In genomic region chr11:115634109-115634508, GRCm38 (mm10) we compare ENCODE assay signal across 19 mouse cellular contexts. TPM values are rescaled to one million over a fixed set of nuclear protein-coding genes. Genes with fewer than 3 reads are reported as not detected.
DNase-seq lines count a peak whose midpoint lies in the region; ATAC-seq and TF ChIP-seq lines count a peak whose summit lies in the region.
"Had no signal": no experiment of that assay in that cellular context is flagged by ENCODE, and none has a peak within 500 bp of the region (broad histone marks: within the 10 kb centered on the region; RNA-seq: fewer than 3 reads in every experiment).

No protein-coding gene starts in this region.

- peak overlapping the region; percentile 97 for H3K27ac ChIP-seq in CH12.LX (ENCODE audit: insufficient read depth, low read depth)
- H3K27ac ChIP-seq in embryonic facial prominence, embryonic 14.5 days (replicated peaks; ENCODE audit: low read depth, low read length): no peak overlapping the region
- H3K27ac ChIP-seq: kidney, embryonic 15.5 days; layer of hippocampus, adult 2 months; lung, embryonic 15.5 days; midbrain, embryonic 12.5 days had no signal

- peak overlapping the region; percentile 30; the same call in 1 of the 2 replicates for H3K9ac ChIP-seq in CH12.LX (ENCODE audit: insufficient read depth, low read depth)
- H3K9ac ChIP-seq in embryonic facial prominence, embryonic 14.5 days (ENCODE audit: low read depth, low read length): no peak overlapping the region
- H3K9ac ChIP-seq: kidney, embryonic 15.5 days; lung, embryonic 15.5 days; midbrain, embryonic 12.5 days had no signal

- in situ Hi-C loops in CH12.LX (cut with MboI; ENCODE audit: low pct_ligation_motif_present, low pct_unique_long_range_greater_than_20kb, low sequenced_read_pairs): loop anchor here (25.0 kb wide), 1 partner anchor 778 kb away; the partner anchor contains the start of gene Rnf157

- ATAC-seq in embryonic facial prominence, embryonic 14.5 days (ENCODE audit: low read depth): peak; percentile 62; the same call in 1 of the 2 replicates
- ATAC-seq in erythroblast, adult 5-6 weeks (replicated peaks; ENCODE audit: low FRiP score, poor library complexity, severe bottlenecking): no peak
- ATAC-seq: CD4-positive, CD25-positive, alpha-beta regulatory T cell, adult 4 months; forebrain, embryonic 14.5 days; inflammation-experienced regulatory T-cells, adult 6 months had no signal

- peak; percentile 71 for TF ChIP-seq EP300 in CH12.LX (IDR thresholded peaks at IDR 0.05; ENCODE audit: low read length)

- H3K4me1 ChIP-seq in CH12.LX (ENCODE audit: control insufficient read depth in 1 of 2, insufficient read depth in 2 of 2): peaks cover 40 to 79% of the 10 kb centered on the region in 2 experiments
- no peaks in the 10 kb centered on the region for H3K4me1 ChIP-seq in embryonic facial prominence, embryonic 14.5 days (ENCODE audit: control insufficient read depth, insufficient read depth, low read length)
- H3K4me1 ChIP-seq: lung, embryonic 15.5 days; midbrain, embryonic 12.5 days had no signal

- H3K4me3 ChIP-seq in CH12.LX (replicated peaks in 1 of 3; ENCODE audit: low read depth in 2 of 3, low read length in 2 of 3, poor library complexity in 1 of 3): peak overlapping the region in 1 of 3 experiments; percentile 12
- no peak overlapping the region for H3K4me3 ChIP-seq in embryonic facial prominence, embryonic 14.5 days (ENCODE audit: low read depth, low read length)
- H3K4me3 ChIP-seq: erythroblast, embryonic 14.5 days; kidney, embryonic 15.5 days; layer of hippocampus, adult 2 months; lung, embryonic 15.5 days; midbrain, embryonic 12.5 days had no signal

- TF ChIP-seq CTCF in CH12.LX (conservative IDR thresholded peaks at IDR 0.05 in 1 of 2, IDR thresholded peaks at IDR 0.05 in 1 of 2; ENCODE audit: low read depth in 2 of 2, low read length in 2 of 2): no peak

- no peaks in the 10 kb centered on the region for H3K36me3 ChIP-seq in CH12.LX (replicated peaks in 1 of 2; ENCODE audit: control insufficient read depth in 1 of 2, insufficient read depth in 1 of 2, low read length in 1 of 2)
- no peaks in the 10 kb centered on the region for H3K36me3 ChIP-seq in embryonic facial prominence, embryonic 14.5 days (ENCODE audit: control insufficient read depth, insufficient read depth, low read length)
- H3K36me3 ChIP-seq: kidney, embryonic 15.5 days; midbrain, embryonic 12.5 days had no signal

- no peaks in the 10 kb centered on the region for H3K9me3 ChIP-seq in CH12.LX (replicated peaks; ENCODE audit: low read length)
- H3K9me3 ChIP-seq in embryonic facial prominence, embryonic 14.5 days (ENCODE audit: control insufficient read depth, low read length): no peaks in the 10 kb centered on the region
- H3K9me3 ChIP-seq: kidney, embryonic 15.5 days; lung, embryonic 15.5 days; midbrain, embryonic 12.5 days had no signal

- no peak overlapping the region for H3K4me2 ChIP-seq in CH12.LX (ENCODE audit: insufficient read depth, low read depth, poor library complexity, severe bottlenecking)
- H3K4me2 ChIP-seq in embryonic facial prominence, embryonic 14.5 days (ENCODE audit: low read depth, low read length): no peak overlapping the region
- H3K4me2 ChIP-seq: kidney, embryonic 15.5 days; lung, embryonic 15.5 days; midbrain, embryonic 12.5 days had no signal

- TF ChIP-seq POLR2A in CH12.LX (IDR thresholded peaks at IDR 0.05; ENCODE audit: low read depth, low read length): no peak

- DNase-seq in kidney, postnatal 10 days: peak; percentile 58
- DNase-seq in kidney, adult 8-10 months: no peak
- DNase-seq in 416B (ENCODE audit: low read depth): peak; percentile 60
- no peak for DNase-seq in CH12.LX (ENCODE audit: extremely low read depth)
- DNase-seq in embryonic facial prominence, embryonic 14.5 days (ENCODE audit: low spot score): peak; percentile 32
- DNase-seq in right cerebral cortex, adult 18-20 months: no peak
- DNase-seq: adrenal gland, adult 8-10 months; cerebellum, adult 8-10 months; left cerebral cortex, postnatal 4 days; retina, postnatal 1 day had no signal

- WGBS in embryonic facial prominence, embryonic 14.5 days: 50% methylated on average over 3 of the region's 4 CpGs

- TF ChIP-seq RAD21 in CH12.LX (IDR thresholded peaks at IDR 0.05; ENCODE audit: low read depth, low read length): no peak

- H3K27me3 ChIP-seq in CH12.LX (replicated peaks): no peaks in the 10 kb centered on the region
- no peaks in the 10 kb centered on the region for H3K27me3 ChIP-seq in embryonic facial prominence, embryonic 14.5 days (replicated peaks; ENCODE audit: control insufficient read depth, insufficient read depth, low read length)
- H3K27me3 ChIP-seq: kidney, embryonic 15.5 days; lung, embryonic 15.5 days; midbrain, embryonic 12.5 days had no signal

- dilution Hi-C loops in CH12.LX (cut with MboI; ENCODE audit: extremely low pct_ligation_motif_present, extremely low pct_unique_long_range_greater_than_20kb, low sequenced_read_pairs): no loop called here

- no peaks in the 10 kb centered on the region for H3K79me2 ChIP-seq in CH12.LX (replicated peaks; ENCODE audit: control insufficient read depth, extremely low read depth, insufficient read depth, poor library complexity, severe bottlenecking)

TF ChIP-seq in CH12.LX, 34 proteins besides CTCF, POLR2A, EP300 and RAD21 (continues in another document):
- TF ChIP-seq BHLHE40 (IDR thresholded peaks at IDR 0.05; ENCODE audit: low read depth, low read length) (peak; percentile 41; the same call in 1 of the 2 replicates), ZKSCAN1 (IDR thresholded peaks at IDR 0.05; ENCODE audit: borderline replicate concordance, low read depth, low read length) (no peak), ETS1 (conservative IDR thresholded peaks at IDR 0.05; ENCODE audit: low read depth, low read length) (peak; percentile 66), MXI1 (IDR thresholded peaks at IDR 0.05; ENCODE audit: low read depth, low read length) (peak; percentile 43; the same call in 1 of the 2 replicates), E2F4 (IDR thresholded peaks at IDR 0.05; ENCODE audit: insufficient replicate concordance, low read depth, low read length) (no peak), HCFC1 (IDR thresholded peaks at IDR 0.05; ENCODE audit: low read depth, low read length) (no peak), POLR2AphosphoS2 (IDR thresholded peaks at IDR 0.05; ENCODE audit: low read depth, low read length) (no peak), ELF1 (IDR thresholded peaks at IDR 0.05; ENCODE audit: low read depth, low read length) (peak; percentile 53; the same call in 1 of the 2 replicates), SIN3A (IDR thresholded peaks at IDR 0.05; ENCODE audit: low read length) (peak; percentile 74; the same call in 1 of the 2 replicates), ZC3H11A (IDR thresholded peaks at IDR 0.05; ENCODE audit: low read depth, low read length) (no peak), TBP (conservative IDR thresholded peaks at IDR 0.05; ENCODE audit: low read depth, low read length) (0 out of 2 replicates have a peak, but pooled peaks have one; percentile 19), JUN (IDR thresholded peaks at IDR 0.05; ENCODE audit: insufficient read depth, low read depth, low read length) (no peak), MYC (IDR thresholded peaks at IDR 0.05; ENCODE audit: low read depth, low read length) (0 out of 2 replicates have a peak, but pooled peaks have one; percentile 38), IRF4 (IDR thresholded peaks at IDR 0.05; ENCODE audit: low read depth, low read length) (peak; percentile 68), NELFE (IDR thresholded peaks at IDR 0.05; ENCODE audit: low read depth, low read length) (no peak), JUND (conservative IDR thresholded peaks at IDR 0.05; ENCODE audit: low read depth, low read length) (no peak), TCF12 (IDR thresholded peaks at IDR 0.05; ENCODE audit: low read depth, low read length) (no peak; the same call in 1 of the 2 replicates), USF2 (conservative IDR thresholded peaks at IDR 0.05; ENCODE audit: low read depth, low read length) (peak; percentile 67), MEF2A (IDR thresholded peaks at IDR 0.05; ENCODE audit: borderline replicate concordance, low read depth, low read length) (no peak), CHD1 (IDR thresholded peaks at IDR 0.05; ENCODE audit: low read depth, low read length) (no peak), UBTF (IDR thresholded peaks at IDR 0.05; ENCODE audit: low read depth, low read length) (peak; percentile 38; the same call in 1 of the 2 replicates)

RNA-seq across cellular contexts. Expression of gene Slc25a19, which starts 6.0 kb away (rescaled TPM):
- 277 and 312 TPM in 2 replicates for total RNA-seq in CH12.LX (2012; rRNA removed)
- 278 and 294 TPM in 2 replicates for total RNA-seq in CH12.LX (2014; rRNA removed)
- 374 and 398 TPM in 2 replicates for polyA plus RNA-seq in CH12.LX (2012; ENCODE audit: insufficient read length, low read depth)
- polyA plus RNA-seq in embryonic facial prominence, embryonic 14.5 days (2014; fragmentation: Nextera tagmentation; extraction: Ambion mirVana): 23.4 and 24.6 TPM in 2 replicates
- 1.7 and 5.0 TPM in 2 replicates for total RNA-seq in erythroblast, adult 5-6 weeks (2015; ENCODE audit: low replicate concordance)
- 7.4 and 22.4 TPM in 2 replicates for total RNA-seq in erythroblast, adult 5-6 weeks (2017; ENCODE audit: low replicate concordance)

RNA-seq across cellular contexts. Expression of gene Mif4gd, which starts 21.3 kb away (rescaled TPM):
- total RNA-seq in CH12.LX (2012; rRNA removed): 143 and 177 TPM in 2 replicates
- 160 and 174 TPM in 2 replicates for total RNA-seq in CH12.LX (2014; rRNA removed)
- polyA plus RNA-seq in CH12.LX (2012; ENCODE audit: insufficient read length, low read depth): 131 and 143 TPM in 2 replicates
- 22.7 and 28.5 TPM in 2 replicates for polyA plus RNA-seq in embryonic facial prominence, embryonic 14.5 days (2014; fragmentation: Nextera tagmentation; extraction: Ambion mirVana)
- total RNA-seq in erythroblast, adult 5-6 weeks (2015; ENCODE audit: low replicate concordance): 13.0 and 26.1 TPM in 2 replicates
- 10.3 and 11.9 TPM in 2 replicates for total RNA-seq in erythroblast, adult 5-6 weeks (2017; ENCODE audit: low replicate concordance)

RNA-seq across cellular contexts. Expression of gene Gga3, which starts 30.3 kb away (rescaled TPM):
- total RNA-seq in CH12.LX (2012; rRNA removed): 18.7 and 22.6 TPM in 2 replicates
- total RNA-seq in CH12.LX (2014; rRNA removed): 7.7 TPM in 2 replicates
- 37.2 and 39.8 TPM in 2 replicates for polyA plus RNA-seq in CH12.LX (2012; ENCODE audit: insufficient read length, low read depth)
- polyA plus RNA-seq in embryonic facial prominence, embryonic 14.5 days (2014; fragmentation: Nextera tagmentation; extraction: Ambion mirVana): 16.5 and 17.9 TPM in 2 replicates
- total RNA-seq in erythroblast, adult 5-6 weeks (2015; ENCODE audit: low replicate concordance): 7.9 and 12.3 TPM in 2 replicates
- 12.8 and 18.4 TPM in 2 replicates for total RNA-seq in erythroblast, adult 5-6 weeks (2017; ENCODE audit: low replicate concordance)

RNA-seq across cellular contexts. Expression of gene Mrps7, which starts 30.4 kb away (rescaled TPM):
- total RNA-seq in CH12.LX (2012; rRNA removed) (172 and 217 TPM in 2 replicates), CH12.LX (2014; rRNA removed) (154 and 168 TPM in 2 replicates)
- polyA plus RNA-seq in CH12.LX (2012; ENCODE audit: insufficient read length, low read depth): 157 and 184 TPM in 2 replicates
- polyA plus RNA-seq in embryonic facial prominence, embryonic 14.5 days (2014; fragmentation: Nextera tagmentation; extraction: Ambion mirVana): 82.8 and 87.6 TPM in 2 replicates
- total RNA-seq in erythroblast, adult 5-6 weeks (2015; ENCODE audit: low replicate concordance): 4.8 and 14.2 TPM in 2 replicates
- total RNA-seq in erythroblast, adult 5-6 weeks (2017; ENCODE audit: low replicate concordance): 6.4 and 13.0 TPM in 2 replicates

Comparison
In these comparisons a context has a peak if more than half of its experiments do, and no peak if none do; other contexts are left out.
1. DNase-seq: peak in kidney, postnatal 10 days (single experiment), 416B (single experiment) and embryonic facial prominence, embryonic 14.5 days (single experiment); none in kidney, adult 8-10 months (0 of 2), CH12.LX (single experiment) and right cerebral cortex, adult 18-20 months (single experiment).
2. RNA of gene Slc25a19, which starts 6.0 kb away (total RNA-seq): 277 to 312 TPM in CH12.LX; 1.7 to 22.4 TPM in erythroblast, adult 5-6 weeks; every median in the first group is over 10 times any median in the second.
3. RNA of gene Mif4gd, which starts 21.3 kb away (total RNA-seq): 143 to 177 TPM in CH12.LX; 10.3 to 26.1 TPM in erythroblast, adult 5-6 weeks; every median in the first group is over 4 times any median in the second.